Mouse (Mus musculus): Measurements from ENCODE around the gene Gbp9. TPM values are rescaled to one million over a fixed set of nuclear protein-coding genes. Genes with fewer than 3 reads are reported as not detected.

Gene Gbp9
- polyA plus RNA-seq, 1 experiment from 2014 or later = 2.7 TPM

GRCm38 (mm10) chr5:105032362-105032761 is 107.0 kb downstream of the Gbp9 start:
- H3K27ac ChIP-seq = no peak overlapping the region
- H3K36me3 ChIP-seq = no peaks in the 10 kb centered on the region
- H3K4me1 ChIP-seq = no peaks in the 10 kb centered on the region
- 64% methylated on average over 2 of the region's 2 CpGs for WGBS
- no peak overlapping the region for H3K9ac ChIP-seq
- H3K27me3 ChIP-seq (replicated peaks) = no peaks in the 10 kb centered on the region
- H3K4me2 ChIP-seq = no peak overlapping the region
- ATAC-seq (ENCODE audit: insufficient read depth, low FRiP score, low read depth) = no peak
- no peaks in the 10 kb centered on the region for H3K9me3 ChIP-seq
- H3K4me3 ChIP-seq (replicated peaks) = no peak overlapping the region

Other genes starting within 250 kb of the Gbp9 start
- gene Abcg3, start 156.8 kb downstream of the Gbp9 start, polyA plus RNA-seq (2015; fragmentation: Nextera tagmentation; extraction: Ambion mirVana) = 2.2 and 2.6 TPM in 2 replicates
- gene Gbp8, start within 50 bp of the Gbp9 start, polyA plus RNA-seq (2015; fragmentation: Nextera tagmentation; extraction: Ambion mirVana) = 1.3 and 1.5 TPM in 2 replicates
- 0.78 and 1.3 TPM in 2 replicates for gene Gbp4, start within 50 bp of the Gbp9 start, polyA plus RNA-seq (2015; fragmentation: Nextera tagmentation; extraction: Ambion mirVana)
- 0.08 and 0.53 TPM in 2 replicates for gene Gbp10, start 100.0 kb upstream of the Gbp9 start, polyA plus RNA-seq (2015; fragmentation: Nextera tagmentation; extraction: Ambion mirVana)
- not detected in 2 replicates for gene Gm43302, start 154.2 kb upstream of the Gbp9 start, polyA plus RNA-seq (2015; fragmentation: Nextera tagmentation; extraction: Ambion mirVana)
- gene Gbp6, start 154.2 kb upstream of the Gbp9 start, polyA plus RNA-seq (2015; fragmentation: Nextera tagmentation; extraction: Ambion mirVana) = 1.9 and 2.4 TPM in 2 replicates

Data from stomach, embryonic 15.5 days (tissue).